Mouse (Mus musculus): Measurements from ENCODE around the gene Abhd17c. TPM values are rescaled to one million over a fixed set of nuclear protein-coding genes. Genes with fewer than 3 reads are reported as not detected.

The Abhd17c gene
- polyA plus RNA-seq, 1 experiment, result 29.2 TPM

GRCm38 (mm10) chr7:84149821-84150220, 1.9 kb downstream of the Abhd17c start:
- Histone ChIP-seq H3K4me3 (replicated peaks; ENCODE audit: control insufficient read depth, low read depth, low read length) (no peak overlapping the region), H3K27ac (ENCODE audit: control insufficient read depth, insufficient read depth, low read depth, low read length, poor library complexity) (no peak overlapping the region), H3K4me1 (ENCODE audit: control insufficient read depth, insufficient read depth, low read length) (peaks cover 1% of the 10 kb centered on the region; the same call in 1 of the 2 replicates)
- 73% methylated on average over 4 of the region's 4 CpGs for WGBS
- TF ChIP-seq CTCF (IDR thresholded peaks at IDR 0.05; ENCODE audit: control insufficient read depth, insufficient read depth, low read length) (no peak), POLR2A (IDR thresholded peaks at IDR 0.05; ENCODE audit: borderline replicate concordance, control insufficient read depth, low read depth, low read length) (no peak)

GRCm38 (mm10) chr7:84148896-84149295, 2.8 kb downstream of the Abhd17c start:
- no peak overlapping the region for H3K4me3 ChIP-seq (replicated peaks; ENCODE audit: control insufficient read depth, low read depth, low read length)
- peaks cover 1% of the 10 kb centered on the region; the same call in 1 of the 2 replicates for H3K4me1 ChIP-seq (ENCODE audit: control insufficient read depth, insufficient read depth, low read length)
- no peak overlapping the region for H3K27ac ChIP-seq (ENCODE audit: control insufficient read depth, insufficient read depth, low read depth, low read length, poor library complexity)
- WGBS, result 83% methylated on average over 3 of the region's 3 CpGs
- TF ChIP-seq CTCF (IDR thresholded peaks at IDR 0.05; ENCODE audit: control insufficient read depth, insufficient read depth, low read length) (no peak), POLR2A (IDR thresholded peaks at IDR 0.05; ENCODE audit: borderline replicate concordance, control insufficient read depth, low read depth, low read length) (no peak)

- peaks cover 1% of the 10 kb centered on the region; the same call in 1 of the 2 replicates for H3K4me1 ChIP-seq (ENCODE audit: control insufficient read depth, insufficient read depth, low read length)
- TF ChIP-seq CTCF (IDR thresholded peaks at IDR 0.05; ENCODE audit: control insufficient read depth, insufficient read depth, low read length) (no peak), POLR2A (IDR thresholded peaks at IDR 0.05; ENCODE audit: borderline replicate concordance, control insufficient read depth, low read depth, low read length) (no peak)
- H3K4me3 ChIP-seq (replicated peaks; ENCODE audit: control insufficient read depth, low read depth, low read length), result no peak overlapping the region
- 85% methylated on average over 1 of the region's 1 CpGs for WGBS
- H3K27ac ChIP-seq (ENCODE audit: control insufficient read depth, insufficient read depth, low read depth, low read length, poor library complexity), result no peak overlapping the region
Measured at GRCm38 (mm10) chr7:84147746-84148145, 3.9 kb downstream of the Abhd17c start.

GRCm38 (mm10) chr7:84145633-84146032, 6.1 kb downstream of the Abhd17c start:
- H3K4me3 ChIP-seq (replicated peaks; ENCODE audit: control insufficient read depth, low read depth, low read length), result no peak overlapping the region
- TF ChIP-seq POLR2A (IDR thresholded peaks at IDR 0.05; ENCODE audit: borderline replicate concordance, control insufficient read depth, low read depth, low read length), result no peak
- TF ChIP-seq CTCF (IDR thresholded peaks at IDR 0.05; ENCODE audit: control insufficient read depth, insufficient read depth, low read length), result no peak
- peaks cover 1% of the 10 kb centered on the region; the same call in 1 of the 2 replicates for H3K4me1 ChIP-seq (ENCODE audit: control insufficient read depth, insufficient read depth, low read length)
- 71% methylated on average over 2 of the region's 2 CpGs for WGBS
- no peak overlapping the region for H3K27ac ChIP-seq (ENCODE audit: control insufficient read depth, insufficient read depth, low read depth, low read length, poor library complexity)

- Histone ChIP-seq H3K4me1 (ENCODE audit: control insufficient read depth, insufficient read depth, low read length) (no peaks in the 10 kb centered on the region; the same call in 1 of the 2 replicates), H3K27ac (ENCODE audit: control insufficient read depth, insufficient read depth, low read depth, low read length, poor library complexity) (no peak overlapping the region; the same call in 1 of the 2 replicates), H3K4me3 (replicated peaks; ENCODE audit: control insufficient read depth, low read depth, low read length) (no peak overlapping the region)
- TF ChIP-seq POLR2A (IDR thresholded peaks at IDR 0.05; ENCODE audit: borderline replicate concordance, control insufficient read depth, low read depth, low read length) (no peak), CTCF (IDR thresholded peaks at IDR 0.05; ENCODE audit: control insufficient read depth, insufficient read depth, low read length) (no peak)
- 17% methylated on average over 7 of the region's 7 CpGs for WGBS
Measured at GRCm38 (mm10) chr7:84142736-84143473, 8.8 kb downstream of the Abhd17c start.

- Histone ChIP-seq H3K27ac (ENCODE audit: control insufficient read depth, insufficient read depth, low read depth, low read length, poor library complexity) (no peak overlapping the region), H3K4me3 (replicated peaks; ENCODE audit: control insufficient read depth, low read depth, low read length) (no peak overlapping the region), H3K4me1 (ENCODE audit: control insufficient read depth, insufficient read depth, low read length) (no peaks in the 10 kb centered on the region; the same call in 1 of the 2 replicates)
- 77% methylated on average over 4 of the region's 4 CpGs for WGBS
- TF ChIP-seq CTCF (IDR thresholded peaks at IDR 0.05; ENCODE audit: control insufficient read depth, insufficient read depth, low read length) (no peak), POLR2A (IDR thresholded peaks at IDR 0.05; ENCODE audit: borderline replicate concordance, control insufficient read depth, low read depth, low read length) (no peak)
Measured at GRCm38 (mm10) chr7:84142196-84142595, 9.5 kb downstream of the Abhd17c start.

DNA sequence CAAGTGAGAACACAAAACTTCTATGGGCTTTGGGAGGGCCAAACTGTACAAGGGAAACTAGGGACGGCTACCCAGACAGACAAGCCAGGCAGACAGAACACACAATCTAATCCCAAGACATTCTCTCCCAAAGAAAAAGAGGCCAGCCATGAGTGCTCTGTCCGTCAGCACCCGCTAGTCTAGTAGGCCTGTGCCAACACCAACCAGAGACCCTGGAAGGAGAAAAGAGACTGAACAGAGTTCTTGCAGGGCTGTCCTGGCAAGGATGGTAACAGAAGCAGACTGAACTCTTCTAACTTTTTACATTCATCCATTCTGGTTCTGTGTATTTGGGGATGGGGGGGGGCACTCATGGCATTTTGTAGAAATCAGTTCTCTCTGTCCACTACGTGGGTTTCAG, 12.1 kb downstream of the Abhd17c start:
- TF ChIP-seq CTCF (IDR thresholded peaks at IDR 0.05; ENCODE audit: control insufficient read depth, insufficient read depth, low read length), result no peak
- TF ChIP-seq POLR2A (IDR thresholded peaks at IDR 0.05; ENCODE audit: borderline replicate concordance, control insufficient read depth, low read depth, low read length), result no peak
- Histone ChIP-seq H3K4me3 (replicated peaks; ENCODE audit: control insufficient read depth, low read depth, low read length) (no peak overlapping the region), H3K4me1 (ENCODE audit: control insufficient read depth, insufficient read depth, low read length) (no peaks in the 10 kb centered on the region; the same call in 1 of the 2 replicates), H3K27ac (ENCODE audit: control insufficient read depth, insufficient read depth, low read depth, low read length, poor library complexity) (no peak overlapping the region)
- 75% methylated on average over 4 of the region's 4 CpGs for WGBS

DNA sequence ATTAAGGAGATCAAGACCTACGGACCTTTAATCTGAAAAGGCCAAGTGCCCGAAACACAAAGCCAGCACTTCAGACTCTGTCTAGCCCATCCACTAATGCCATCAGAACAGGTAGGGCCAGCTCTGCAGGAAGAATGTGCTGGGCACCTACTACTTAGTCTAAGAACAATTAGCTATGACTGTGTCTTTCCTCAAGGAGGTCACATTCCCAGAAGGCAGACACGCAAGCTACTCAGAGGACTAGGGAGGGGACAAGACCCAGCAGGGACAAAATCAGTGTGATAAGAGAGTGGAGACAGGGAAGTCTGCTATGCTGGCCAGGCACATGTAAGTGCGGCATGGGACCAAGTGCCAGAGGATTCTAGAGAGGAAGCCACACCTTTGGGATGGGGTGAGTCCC, 13.0 kb downstream of the Abhd17c start:
- WGBS, result 76% methylated on average over 4 of the region's 4 CpGs
- TF ChIP-seq POLR2A (IDR thresholded peaks at IDR 0.05; ENCODE audit: borderline replicate concordance, control insufficient read depth, low read depth, low read length) (no peak), CTCF (IDR thresholded peaks at IDR 0.05; ENCODE audit: control insufficient read depth, insufficient read depth, low read length) (no peak)
- Histone ChIP-seq H3K4me3 (replicated peaks; ENCODE audit: control insufficient read depth, low read depth, low read length) (no peak overlapping the region), H3K4me1 (ENCODE audit: control insufficient read depth, insufficient read depth, low read length) (no peaks in the 10 kb centered on the region; the same call in 1 of the 2 replicates), H3K27ac (ENCODE audit: control insufficient read depth, insufficient read depth, low read depth, low read length, poor library complexity) (no peak overlapping the region)

All from bone marrow, adult 2 months (tissue).